Mouse (Mus musculus): ENCODE results near the gene Ggact. TPM values are rescaled to one million over a fixed set of nuclear protein-coding genes. Genes with fewer than 3 reads are reported as not detected.

The Ggact gene
- polyA plus RNA-seq, 1 experiment, result 105 TPM

- no peak for DNase-seq (ENCODE audit: low read depth, low spot score)
- WGBS, result 39% methylated on average over 2 of the region's 2 CpGs
Observed at GRCm38 (mm10) chr14:122901715-122902114, 11.8 kb downstream of the Ggact start.

- whole genome bisulfite sequencing, result 39% methylated on average over 3 of the region's 3 CpGs
- no peak for DNase-seq (ENCODE audit: low read depth, low spot score)
Observed at GRCm38 (mm10) chr14:122901177-122901576, 12.4 kb downstream of the Ggact start.

- no peak for DNase-seq (ENCODE audit: low read depth, low spot score)
Observed at GRCm38 (mm10) chr14:122900679-122901078, 12.9 kb downstream of the Ggact start.

GRCm38 (mm10) chr14:122898550-122898949, 15.0 kb downstream of the Ggact start:
- DNase-seq (ENCODE audit: low read depth, low spot score), result no peak

- DNase-seq (ENCODE audit: low read depth, low spot score), result no peak
- 93% methylated on average over 1 of the region's 1 CpGs for WGBS
Observed at GRCm38 (mm10) chr14:122896106-122896505, 17.5 kb downstream of the Ggact start.

GRCm38 (mm10) chr14:122891470-122891968, 22.0 kb downstream of the Ggact start:
- 87% methylated on average over 12 of the region's 12 CpGs for WGBS
- DNase-seq (ENCODE audit: low read depth, low spot score), result no peak

- 83% methylated on average over 1 of the region's 1 CpGs for WGBS
- no peak for DNase-seq (ENCODE audit: low read depth, low spot score)
Observed at GRCm38 (mm10) chr14:122888480-122888872, 25.1 kb downstream of the Ggact start.

- 98% methylated on average over 3 of the region's 3 CpGs for WGBS
- DNase-seq (ENCODE audit: low read depth, low spot score), result no peak
Observed at GRCm38 (mm10) chr14:122887702-122888479, 25.7 kb downstream of the Ggact start.

GRCm38 (mm10) chr14:122887278-122887677, 26.3 kb downstream of the Ggact start:
- DNase-seq (ENCODE audit: low read depth, low spot score), result no peak
- 78% methylated on average over 1 of the region's 1 CpGs for WGBS

GRCm38 (mm10) chr14:122885893-122886292, 27.7 kb downstream of the Ggact start:
- no peak for DNase-seq (ENCODE audit: low read depth, low spot score)
- 84% methylated on average over 7 of the region's 7 CpGs for WGBS

- 33% methylated on average over 10 of the region's 10 CpGs for WGBS
- no peak for DNase-seq (ENCODE audit: low read depth, low spot score)
Observed at GRCm38 (mm10) chr14:122883821-122884584, 29.6 kb downstream of the Ggact start.

GRCm38 (mm10) chr14:122883410-122883806, 30.1 kb downstream of the Ggact start:
- no peak for DNase-seq (ENCODE audit: low read depth, low spot score)
- 92% methylated on average over 4 of the region's 4 CpGs for WGBS

GRCm38 (mm10) chr14:122882795-122883409, 30.7 kb downstream of the Ggact start:
- 92% methylated on average over 7 of the region's 7 CpGs for WGBS
- DNase-seq (ENCODE audit: low read depth, low spot score), result no peak

- 88% methylated on average over 9 of the region's 9 CpGs for WGBS
- DNase-seq (ENCODE audit: low read depth, low spot score), result no peak
Observed at GRCm38 (mm10) chr14:122882201-122882639, 31.3 kb downstream of the Ggact start.

- no peak for DNase-seq (ENCODE audit: low read depth, low spot score)
- 92% methylated on average over 2 of the region's 2 CpGs for WGBS
Observed at GRCm38 (mm10) chr14:122881699-122882098, 31.9 kb downstream of the Ggact start.

GRCm38 (mm10) chr14:122880291-122880690, 33.3 kb downstream of the Ggact start:
- no peak for DNase-seq (ENCODE audit: low read depth, low spot score)
- 27% methylated on average over 7 of the region's 7 CpGs for WGBS

GRCm38 (mm10) chr14:122877787-122878186, 35.8 kb downstream of the Ggact start:
- DNase-seq (ENCODE audit: low read depth, low spot score), result no peak
- WGBS, result 92% methylated on average over 3 of the region's 3 CpGs

GRCm38 (mm10) chr14:122876723-122877122, 36.8 kb downstream of the Ggact start:
- 66% methylated on average over 7 of the region's 7 CpGs for WGBS
- no peak for DNase-seq (ENCODE audit: low read depth, low spot score)

GRCm38 (mm10) chr14:122876163-122876562, 37.4 kb downstream of the Ggact start:
- DNase-seq (ENCODE audit: low read depth, low spot score), result no peak

GRCm38 (mm10) chr14:122875636-122876035, 37.9 kb downstream of the Ggact start:
- no peak for DNase-seq (ENCODE audit: low read depth, low spot score)
- 80% methylated on average over 6 of the region's 6 CpGs for WGBS

More at GRCm38 (mm10) chr14:122876163-122876562, 37.4 kb downstream of the Ggact start:
- WGBS, result 4% methylated on average over 6 of the region's 6 CpGs
